Mouse (Mus musculus): ENCODE results near the gene Arhgap30. TPM values are rescaled to one million over a fixed set of nuclear protein-coding genes. Genes with fewer than 3 reads are reported as not detected.
A peak's percentile ranks its signal among the peaks of the same experiment; 100 is the strongest.

Gene Arhgap30
- polyA plus RNA-seq, 1 experiment: 0.02 TPM

DNA sequence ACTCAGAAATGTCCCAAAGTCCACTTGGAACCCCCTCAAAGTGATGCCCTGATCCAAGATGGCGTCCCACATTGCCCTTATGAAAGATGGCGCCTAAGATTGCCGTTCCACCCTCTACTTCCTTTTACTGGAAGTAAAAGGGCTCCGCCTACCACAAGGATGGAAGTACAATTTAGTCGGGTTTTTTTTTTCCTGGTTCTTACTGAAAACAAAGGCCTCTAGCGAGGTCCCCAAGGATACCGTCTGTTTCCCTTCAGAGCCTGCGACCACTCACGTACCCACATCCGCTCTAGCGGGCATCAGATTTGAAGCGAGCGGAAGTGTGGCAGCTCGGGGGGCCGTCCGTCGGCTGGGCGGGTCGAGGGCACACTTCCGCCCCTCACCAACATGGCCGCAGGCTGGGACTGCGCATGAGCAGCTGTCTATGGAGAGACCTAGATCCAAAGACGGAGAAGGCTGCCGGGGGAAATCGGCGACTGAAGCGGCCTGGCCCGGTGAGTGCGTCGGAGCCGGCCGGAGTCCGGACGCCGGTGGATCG, 22.3 kb downstream of the Arhgap30 start, which contains the start of gene Usf1:
Gene Usf1 (plus strand): TSS at position 367 of the 538 bp plus-strand sequence.
- Histone ChIP-seq H3ac (ENCODE audit: control insufficient read depth, insufficient read length) (peak within 1 kb of the TSS; percentile 69), H3K4me3 (peak within 1 kb of the TSS; percentile 81), H3K36me3 (ENCODE audit: control insufficient read depth, insufficient read depth) (peaks cover 2% of the 10 kb centered on the region), H3K27me3 (ENCODE audit: control insufficient read depth, insufficient read depth, insufficient read length) (no peaks in the 10 kb centered on the region), H3K4me2 (ENCODE audit: low read depth) (peak within 1 kb of the TSS; percentile 75), H3K79me2 (ENCODE audit: control insufficient read depth, insufficient read depth) (peaks cover 37% of the 10 kb centered on the region)
- peak; percentile 70 for TF ChIP-seq POLR2AphosphoS2 (IDR thresholded peaks at IDR 0.05; ENCODE audit: insufficient read length, low read depth)
- TF ChIP-seq POLR2A (IDR thresholded peaks at IDR 0.05; ENCODE audit: insufficient read length, low read depth): peak; percentile 65
- TF ChIP-seq TCF12 (IDR thresholded peaks at IDR 0.05; ENCODE audit: insufficient read depth, poor library complexity, severe bottlenecking): no peak
- TF ChIP-seq MYOG (IDR thresholded peaks at IDR 0.05; ENCODE audit: control insufficient read depth in 1 of 3, insufficient read depth in 1 of 3, insufficient read length in 2 of 3, low read depth in 2 of 3): peak in 1 of 3 experiments; percentile 13
- no peak for TF ChIP-seq SRF (IDR thresholded peaks at IDR 0.05; ENCODE audit: control insufficient read depth, insufficient read length, low read depth)
- no peak for TF ChIP-seq MYOD1 (IDR thresholded peaks at IDR 0.05; ENCODE audit: control insufficient read depth in 1 of 3, insufficient read length in 2 of 3, low read depth in 2 of 3)
- no peak for TF ChIP-seq MAX (IDR thresholded peaks at IDR 0.05; ENCODE audit: low read depth)

DNA sequence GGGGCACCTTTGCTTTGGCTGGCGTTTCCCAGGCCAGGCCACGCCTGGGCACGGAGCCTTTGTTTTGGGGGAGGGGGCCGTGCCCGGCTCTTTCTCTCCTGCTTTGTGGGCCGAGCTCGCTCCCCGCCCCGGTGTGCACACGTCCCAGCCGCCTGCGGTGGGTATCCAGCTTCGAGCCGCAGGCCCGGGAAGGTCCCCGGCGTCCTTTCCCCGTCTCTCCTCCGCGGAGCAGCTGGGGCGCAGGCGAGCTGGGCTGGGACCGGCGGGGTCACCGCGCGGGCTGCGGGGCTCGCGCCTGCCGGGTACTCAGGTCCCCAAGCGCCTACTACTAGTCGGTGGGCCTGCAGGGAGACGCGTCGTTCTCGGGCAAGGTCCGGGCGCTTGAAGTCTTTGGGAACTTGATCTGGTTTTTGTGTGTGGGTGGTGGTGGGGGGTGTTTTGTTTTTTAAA, 22.8 kb downstream of the Arhgap30 start:
- H3K36me3 ChIP-seq (ENCODE audit: control insufficient read depth, insufficient read depth): peaks cover 7% of the 10 kb centered on the region
- no peaks in the 10 kb centered on the region for H3K27me3 ChIP-seq (ENCODE audit: control insufficient read depth, insufficient read depth, insufficient read length)
- H3ac ChIP-seq (ENCODE audit: control insufficient read depth, insufficient read length): peak overlapping the region; percentile 69
- H3K4me3 ChIP-seq: peak overlapping the region; percentile 81
- no peak for TF ChIP-seq POLR2A (IDR thresholded peaks at IDR 0.05; ENCODE audit: insufficient read length, low read depth)
- TF ChIP-seq SRF (IDR thresholded peaks at IDR 0.05; ENCODE audit: control insufficient read depth, insufficient read length, low read depth): no peak
- TF ChIP-seq POLR2AphosphoS2 (IDR thresholded peaks at IDR 0.05; ENCODE audit: insufficient read length, low read depth): no peak
- TF ChIP-seq MYOG (IDR thresholded peaks at IDR 0.05; ENCODE audit: control insufficient read depth in 1 of 3, insufficient read depth in 1 of 3, insufficient read length in 2 of 3, low read depth in 2 of 3): peak in 1 of 3 experiments; percentile 27
- TF ChIP-seq E2F4 (IDR thresholded peaks at IDR 0.05; ENCODE audit: insufficient read depth): no peak
- no peak for TF ChIP-seq MYOD1 (IDR thresholded peaks at IDR 0.05; ENCODE audit: control insufficient read depth in 1 of 3, insufficient read length in 2 of 3, low read depth in 2 of 3)
- no peak for TF ChIP-seq USF1 (IDR thresholded peaks at IDR 0.05; ENCODE audit: low read depth)
- no peak for TF ChIP-seq TCF12 (IDR thresholded peaks at IDR 0.05; ENCODE audit: insufficient read depth, poor library complexity, severe bottlenecking)
- H3K79me2 ChIP-seq (ENCODE audit: control insufficient read depth, insufficient read depth): peaks cover 37% of the 10 kb centered on the region
- peak overlapping the region; percentile 75 for H3K4me2 ChIP-seq (ENCODE audit: low read depth)

DNA sequence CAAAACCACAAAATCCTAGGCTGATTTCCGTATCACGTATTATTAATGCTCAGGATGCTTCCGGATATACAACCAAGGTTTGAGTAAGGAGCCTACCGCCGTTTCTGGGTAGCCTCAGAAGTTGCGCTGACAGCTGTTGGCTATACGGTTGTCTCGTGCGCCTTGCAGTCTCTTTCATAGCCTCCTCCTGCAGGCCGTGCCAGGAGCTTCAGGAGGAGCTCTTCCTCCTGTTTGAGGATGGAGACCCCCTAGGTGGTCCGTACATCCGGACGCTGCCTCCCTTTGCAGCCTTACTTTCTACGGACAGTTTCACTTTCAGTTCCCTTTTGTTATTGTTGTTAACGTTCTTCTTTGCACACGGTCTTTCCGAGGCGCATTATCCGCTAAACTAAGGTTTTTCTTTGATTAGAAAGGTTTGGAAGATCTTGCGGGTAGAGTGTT, 23.3 kb downstream of the Arhgap30 start:
- peak overlapping the region; percentile 81 for H3K4me3 ChIP-seq
- H3K79me2 ChIP-seq (ENCODE audit: control insufficient read depth, insufficient read depth): peaks cover 37% of the 10 kb centered on the region
- no peaks in the 10 kb centered on the region for H3K27me3 ChIP-seq (ENCODE audit: control insufficient read depth, insufficient read depth, insufficient read length)
- peak in 1 of 3 experiments; percentile 47 for TF ChIP-seq MYOD1 (IDR thresholded peaks at IDR 0.05; ENCODE audit: control insufficient read depth in 1 of 3, insufficient read length in 2 of 3, low read depth in 2 of 3)
- TF ChIP-seq USF1 (IDR thresholded peaks at IDR 0.05; ENCODE audit: low read depth): no peak
- TF ChIP-seq POLR2AphosphoS2 (IDR thresholded peaks at IDR 0.05; ENCODE audit: insufficient read length, low read depth): peak; percentile 45
- peak in 1 of 3 experiments; percentile 71 for TF ChIP-seq MYOG (IDR thresholded peaks at IDR 0.05; ENCODE audit: control insufficient read depth in 1 of 3, insufficient read depth in 1 of 3, insufficient read length in 2 of 3, low read depth in 2 of 3)
- H3K4me2 ChIP-seq (ENCODE audit: low read depth): peak overlapping the region; percentile 75
- peak overlapping the region; percentile 69 for H3ac ChIP-seq (ENCODE audit: control insufficient read depth, insufficient read length)
- peaks cover 9% of the 10 kb centered on the region for H3K36me3 ChIP-seq (ENCODE audit: control insufficient read depth, insufficient read depth)

DNA sequence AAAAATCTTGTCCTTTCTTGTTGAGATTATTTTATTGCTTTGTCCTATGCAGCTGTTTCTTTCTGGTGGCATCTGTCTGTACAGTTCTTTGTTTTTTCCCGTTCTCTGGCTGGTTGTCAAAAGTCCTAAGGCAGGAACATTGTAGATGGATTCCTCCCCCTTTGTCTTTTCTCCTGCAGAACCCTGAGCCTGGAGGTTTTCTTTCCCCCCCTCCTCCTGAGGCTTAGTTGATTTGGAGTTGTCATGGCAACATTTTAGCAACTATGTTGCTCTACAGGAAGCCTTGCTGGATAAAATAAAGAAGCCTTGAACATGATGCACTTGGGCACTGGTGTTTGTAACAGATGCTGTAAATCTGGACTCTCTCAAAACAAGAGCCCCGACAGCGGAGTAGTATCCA, 23.7 kb downstream of the Arhgap30 start:
- H3K27me3 ChIP-seq (ENCODE audit: control insufficient read depth, insufficient read depth, insufficient read length): no peaks in the 10 kb centered on the region
- H3K79me2 ChIP-seq (ENCODE audit: control insufficient read depth, insufficient read depth): peaks cover 37% of the 10 kb centered on the region
- no peak overlapping the region for H3ac ChIP-seq (ENCODE audit: control insufficient read depth, insufficient read length)
- TF ChIP-seq CEBPB (IDR thresholded peaks at IDR 0.05; ENCODE audit: insufficient read depth, poor library complexity, severe bottlenecking) (no peak), POLR2AphosphoS2 (IDR thresholded peaks at IDR 0.05; ENCODE audit: insufficient read length, low read depth) (no peak), USF1 (IDR thresholded peaks at IDR 0.05; ENCODE audit: low read depth) (no peak), SRF (IDR thresholded peaks at IDR 0.05; ENCODE audit: control insufficient read depth, insufficient read length, low read depth) (no peak), MYOD1 (IDR thresholded peaks at IDR 0.05; ENCODE audit: control insufficient read depth in 1 of 3, insufficient read length in 2 of 3, low read depth in 2 of 3) (no peak), TCF12 (IDR thresholded peaks at IDR 0.05; ENCODE audit: insufficient read depth, poor library complexity, severe bottlenecking) (no peak)
- peak overlapping the region; percentile 75 for H3K4me2 ChIP-seq (ENCODE audit: low read depth)
- peaks cover 9% of the 10 kb centered on the region for H3K36me3 ChIP-seq (ENCODE audit: control insufficient read depth, insufficient read depth)
- peak overlapping the region; percentile 81 for H3K4me3 ChIP-seq

DNA sequence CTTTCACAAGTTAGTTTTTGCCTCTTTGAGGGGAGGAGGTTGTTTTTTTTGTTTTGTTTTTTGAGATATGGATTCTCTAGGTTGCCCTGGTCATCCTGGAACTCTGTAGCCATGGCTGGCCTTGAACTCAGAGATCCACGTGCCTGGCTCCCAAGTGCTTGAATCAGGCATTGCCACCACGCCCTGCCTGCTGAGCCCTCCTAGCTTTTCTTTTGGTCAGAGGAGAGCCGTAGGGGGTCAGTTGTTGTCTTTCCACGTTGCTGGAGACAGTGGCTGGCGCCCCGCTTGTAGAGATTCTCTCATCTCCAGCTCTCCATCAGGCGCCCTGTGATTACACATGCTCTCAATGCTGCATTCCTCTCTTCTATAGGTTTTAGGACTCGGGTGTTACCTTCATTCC, 24.9 kb downstream of the Arhgap30 start:
- Histone ChIP-seq H3K36me3 (ENCODE audit: control insufficient read depth, insufficient read depth) (peaks cover 9% of the 10 kb centered on the region), H3K4me2 (ENCODE audit: low read depth) (no peak overlapping the region), H3K79me2 (ENCODE audit: control insufficient read depth, insufficient read depth) (peaks cover 37% of the 10 kb centered on the region), H3K4me3 (no peak overlapping the region), H3ac (ENCODE audit: control insufficient read depth, insufficient read length) (no peak overlapping the region), H3K27me3 (ENCODE audit: control insufficient read depth, insufficient read depth, insufficient read length) (no peaks in the 10 kb centered on the region)
- TF ChIP-seq MAX (IDR thresholded peaks at IDR 0.05; ENCODE audit: low read depth): no peak
- no peak for TF ChIP-seq MYOD1 (IDR thresholded peaks at IDR 0.05; ENCODE audit: control insufficient read depth in 1 of 3, insufficient read length in 2 of 3, low read depth in 2 of 3)
- TF ChIP-seq TCF3 (IDR thresholded peaks at IDR 0.05; ENCODE audit: insufficient read length, low read depth): no peak
- TF ChIP-seq E2F4 (IDR thresholded peaks at IDR 0.05; ENCODE audit: insufficient read depth): no peak
- no peak for TF ChIP-seq POLR2A (IDR thresholded peaks at IDR 0.05; ENCODE audit: insufficient read length, low read depth)
- no peak for TF ChIP-seq MYOG (IDR thresholded peaks at IDR 0.05; ENCODE audit: control insufficient read depth in 1 of 3, insufficient read depth in 1 of 3, insufficient read length in 2 of 3, low read depth in 2 of 3)
- no peak for TF ChIP-seq CEBPB (IDR thresholded peaks at IDR 0.05; ENCODE audit: insufficient read depth, poor library complexity, severe bottlenecking)
- TF ChIP-seq REST (IDR thresholded peaks at IDR 0.05; ENCODE audit: insufficient read depth, insufficient read length): no peak
- no peak for TF ChIP-seq USF1 (IDR thresholded peaks at IDR 0.05; ENCODE audit: low read depth)
- no peak for TF ChIP-seq TCF12 (IDR thresholded peaks at IDR 0.05; ENCODE audit: insufficient read depth, poor library complexity, severe bottlenecking)
- no peak for TF ChIP-seq SRF (IDR thresholded peaks at IDR 0.05; ENCODE audit: control insufficient read depth, insufficient read length, low read depth)
- TF ChIP-seq POLR2AphosphoS2 (IDR thresholded peaks at IDR 0.05; ENCODE audit: insufficient read length, low read depth): no peak

Measured in myocyte (in vitro differentiated cells).